Mouse (Mus musculus): Measurements from ENCODE around the gene Cldn34b1. TPM values are rescaled to one million over a fixed set of nuclear protein-coding genes. Genes with fewer than 3 reads are reported as not detected.
"Not testable (repeated sequence)": the region's sequence is repeated elsewhere in the genome, so short reads cannot be mapped to it uniquely, and the experiment has no call there.

Cldn34b1 gene
- not detected in 2 replicates for polyA plus RNA-seq (2015; fragmentation: Nextera tagmentation; extraction: Ambion mirVana)

DNA sequence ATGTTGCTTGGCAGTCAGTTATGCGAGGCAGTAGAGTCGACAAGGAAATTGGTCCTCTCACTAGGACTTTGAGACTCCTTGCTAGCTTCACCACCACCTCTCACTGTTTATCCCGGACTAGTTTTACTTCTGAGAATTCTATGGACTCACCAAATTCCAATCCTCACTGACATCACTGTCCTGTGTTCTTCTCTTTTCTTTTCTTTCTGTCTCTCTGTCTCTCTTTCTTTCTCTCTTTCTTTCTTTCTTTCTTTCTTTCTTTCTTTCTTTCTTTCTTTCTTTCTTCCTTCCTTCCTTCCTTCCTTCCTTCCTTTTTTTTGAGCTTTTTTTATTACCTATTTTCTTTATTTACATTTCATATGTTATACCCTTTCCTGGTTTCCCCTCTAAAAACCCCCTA is at the start of gene Cldn34b1:
TSS of gene Cldn34b1 (minus strand) at position 101 of the 400 bp plus-strand sequence.
- H3K9me3 ChIP-seq (replicated peaks); ATAC-seq (replicated peaks; ENCODE audit: low FRiP score); H3K9ac ChIP-seq; H3K4me1 ChIP-seq; H3K4me3 ChIP-seq (replicated peaks); H3K27me3 ChIP-seq; H3K4me2 ChIP-seq; H3K27ac ChIP-seq; H3K36me3 ChIP-seq: not testable (repeated sequence)
- 93% methylated on average over 3 of the region's 3 CpGs for WGBS

DNA sequence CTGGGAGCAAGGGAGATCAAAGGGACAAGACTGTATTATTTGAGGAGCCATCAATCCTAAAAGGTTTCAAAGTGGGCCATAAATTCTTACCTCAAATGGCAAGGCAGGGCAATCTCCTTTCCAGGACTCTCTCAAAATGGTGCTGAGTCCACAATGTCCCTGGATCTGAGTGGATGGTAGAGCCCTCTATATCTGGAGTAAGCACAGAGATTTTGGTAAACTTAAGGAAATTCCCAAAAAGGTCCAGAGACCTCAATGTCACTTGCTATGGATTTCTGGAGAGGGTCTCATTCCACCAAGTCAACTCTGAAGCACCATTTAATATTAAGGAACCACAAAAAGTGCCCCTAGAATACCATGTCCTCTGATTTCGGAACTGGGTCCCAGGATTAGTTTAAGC is 45.8 kb upstream of the Cldn34b1 start, which contains the start of gene Magea6:
TSS of gene Magea6 (minus strand) at position 101 of the 400 bp plus-strand sequence.
- WGBS, result 68% methylated on average over 1 of the region's 1 CpGs
- H3K4me3 ChIP-seq (replicated peaks); ATAC-seq (replicated peaks; ENCODE audit: low FRiP score); H3K9me3 ChIP-seq (replicated peaks); H3K27me3 ChIP-seq; H3K4me2 ChIP-seq; H3K4me1 ChIP-seq; H3K36me3 ChIP-seq; H3K27ac ChIP-seq; H3K9ac ChIP-seq: not testable (repeated sequence)

Other genes starting within 250 kb of the Cldn34b1 start
- gene Magea6, start 45.7 kb upstream of the Cldn34b1 start, polyA plus RNA-seq (2015; fragmentation: Nextera tagmentation; extraction: Ambion mirVana), result not detected in 2 replicates
- not detected in 2 replicates for gene Magea3, start 59.2 kb upstream of the Cldn34b1 start, polyA plus RNA-seq (2015; fragmentation: Nextera tagmentation; extraction: Ambion mirVana)
- gene Magea8, start 105.6 kb upstream of the Cldn34b1 start, polyA plus RNA-seq (2015; fragmentation: Nextera tagmentation; extraction: Ambion mirVana), result not detected in 2 replicates
- not detected in 2 replicates for gene Magea5, start 172.9 kb upstream of the Cldn34b1 start, polyA plus RNA-seq (2015; fragmentation: Nextera tagmentation; extraction: Ambion mirVana)
- gene Magea1, start 199.5 kb upstream of the Cldn34b1 start, polyA plus RNA-seq (2015; fragmentation: Nextera tagmentation; extraction: Ambion mirVana), result not detected in 2 replicates
- not detected in 2 replicates for gene Magea2, start 203.4 kb upstream of the Cldn34b1 start, polyA plus RNA-seq (2015; fragmentation: Nextera tagmentation; extraction: Ambion mirVana)
- gene Cldn34b2, start 238.1 kb upstream of the Cldn34b1 start, polyA plus RNA-seq (2015; fragmentation: Nextera tagmentation; extraction: Ambion mirVana), result not detected in 2 replicates